Mouse (Mus musculus) gonadal fat pad, adult 2 months (tissue): Measurements from ENCODE around the gene Ficd. TPM values are rescaled to one million over a fixed set of nuclear protein-coding genes. Genes with fewer than 3 reads are reported as not detected.
A peak's percentile ranks its signal among the peaks of the same experiment; 100 is the strongest.

Experiments
- DNase-seq: peaks from one replicate; pipeline ENCODE4 v3.0.0-alpha.2; 2012; ENCODE audit warnings: low read depth
- polyA plus RNA-seq: library from polyadenylated mRNA; depleted of rRNA; stranded (reverse); fragments of >200 nt; gene quantifications from 2 replicates; pipeline ENCODE4 v1.2.3, GENCODE M21; 2012; rRNA removed

The Ficd gene
- polyA plus RNA-seq: 16.0 and 17.0 TPM in 2 replicates

- peak; percentile 67 for DNase-seq
Observed at GRCm38 (mm10) chr5:113735345-113736112, at the start of gene Ficd. Gene Ficd (plus strand): TSS chr5:113735803.

GRCm38 (mm10) chr5:113687514-113687913 is 48.1 kb upstream of the Ficd start:
- no peak for DNase-seq

- DNase-seq: no peak
Observed at GRCm38 (mm10) chr5:113690069-113690548, 45.5 kb upstream of the Ficd start.

DNA sequence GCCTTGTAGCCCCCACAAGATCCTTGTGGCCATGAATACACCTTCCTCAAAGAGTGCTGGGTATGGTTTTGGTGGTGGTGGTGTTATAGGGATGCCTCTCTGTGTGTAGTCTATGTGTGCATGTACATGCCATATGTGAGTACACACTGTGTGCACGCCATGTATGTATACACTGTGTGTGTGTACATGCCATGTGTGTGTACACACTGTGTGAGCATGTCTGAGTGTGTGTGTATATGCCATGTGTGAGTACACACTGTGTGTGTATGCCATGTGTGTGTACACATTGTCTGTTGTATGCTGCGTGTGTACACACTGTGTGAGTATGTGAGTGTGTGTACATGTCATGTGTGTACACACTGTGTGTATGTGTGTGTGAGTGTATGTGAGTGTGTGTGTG is 44.7 kb upstream of the Ficd start:
- no peak for DNase-seq

GRCm38 (mm10) chr5:113693196-113693755 is 42.3 kb upstream of the Ficd start:
- DNase-seq: no peak

DNA sequence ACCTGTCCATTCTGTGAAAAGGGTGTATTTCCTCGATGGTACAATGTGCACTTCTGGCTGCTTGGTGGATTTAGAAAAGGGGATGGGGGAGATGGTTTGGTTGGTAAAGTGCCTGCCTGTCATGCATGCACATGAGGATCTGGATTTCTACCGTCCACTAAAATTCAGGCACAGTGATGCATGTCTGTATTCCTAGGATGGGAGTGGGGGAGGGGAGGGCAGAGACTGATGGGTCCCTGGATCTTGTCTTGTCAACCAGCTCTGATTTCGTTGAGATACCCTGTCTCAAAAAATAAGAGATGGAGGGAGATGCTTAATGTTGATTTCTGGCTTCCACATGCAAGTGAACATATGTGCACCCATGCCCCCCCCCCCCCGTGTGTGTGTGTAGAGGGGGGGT is 41.6 kb upstream of the Ficd start:
- no peak for DNase-seq

DNA sequence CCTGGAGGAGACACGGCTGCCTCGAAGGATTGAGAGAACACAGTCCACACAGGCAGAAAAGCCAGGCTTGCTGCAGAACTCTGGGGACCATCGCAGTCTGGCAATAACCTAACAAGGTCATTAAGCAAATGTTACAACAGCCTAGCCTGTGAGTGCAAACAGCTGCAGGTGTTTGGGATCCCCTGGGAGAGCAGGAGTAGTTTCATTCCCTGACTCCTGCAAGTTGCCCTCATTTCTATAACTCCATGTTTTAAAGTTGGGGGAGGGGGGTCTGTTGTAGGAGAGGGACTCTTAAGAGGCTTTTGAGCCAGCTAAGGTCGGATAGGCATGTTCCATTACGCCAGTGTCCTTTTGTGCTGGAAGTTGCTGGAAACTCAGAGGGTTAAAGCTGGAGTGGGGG is 41.2 kb upstream of the Ficd start:
- no peak for DNase-seq

- no peak for DNase-seq
Observed at GRCm38 (mm10) chr5:113700388-113701023, 35.1 kb upstream of the Ficd start.

GRCm38 (mm10) chr5:113703803-113704585 is 31.6 kb upstream of the Ficd start:
- DNase-seq: no peak

GRCm38 (mm10) chr5:113712861-113713260 is 22.7 kb upstream of the Ficd start:
- DNase-seq: no peak

GRCm38 (mm10) chr5:113716581-113717388 is 18.8 kb upstream of the Ficd start:
- DNase-seq: no peak

GRCm38 (mm10) chr5:113719221-113719661 is 16.4 kb upstream of the Ficd start:
- DNase-seq: no peak

GRCm38 (mm10) chr5:113722224-113723013 is 13.2 kb upstream of the Ficd start:
- no peak for DNase-seq

DNA sequence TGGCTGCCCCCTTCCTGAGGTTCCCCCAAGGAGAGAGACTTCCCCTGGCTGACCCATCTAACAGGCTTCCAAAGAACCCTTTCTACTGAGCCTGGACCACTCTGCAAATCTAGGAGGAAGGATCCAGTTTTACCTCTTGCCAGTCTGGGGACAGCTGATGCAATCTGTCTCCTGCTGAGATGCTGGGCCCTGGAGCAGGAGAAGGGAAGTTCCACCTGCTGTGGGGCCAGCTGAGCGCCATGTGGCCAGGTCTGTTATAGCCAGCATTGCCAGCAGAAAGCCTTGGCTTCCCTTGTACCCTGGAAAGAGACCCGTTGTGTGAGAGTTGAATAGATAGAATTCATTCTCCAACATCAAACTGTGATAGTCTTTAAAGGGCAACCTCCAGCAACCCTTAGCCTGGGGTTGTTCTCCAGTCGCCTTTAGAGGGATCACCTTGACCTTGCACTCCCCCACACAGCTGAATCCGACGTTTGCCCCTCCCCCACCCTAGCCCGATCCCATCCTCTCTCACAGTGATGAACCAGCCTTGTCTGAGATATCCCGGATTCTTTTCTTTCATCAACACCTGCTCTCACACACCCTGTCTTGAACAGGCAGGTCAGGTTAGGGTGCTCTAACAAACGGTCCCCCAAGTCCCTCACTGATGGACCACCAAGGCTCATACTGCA is 11.9 kb upstream of the Ficd start:
- no peak for DNase-seq

DNA sequence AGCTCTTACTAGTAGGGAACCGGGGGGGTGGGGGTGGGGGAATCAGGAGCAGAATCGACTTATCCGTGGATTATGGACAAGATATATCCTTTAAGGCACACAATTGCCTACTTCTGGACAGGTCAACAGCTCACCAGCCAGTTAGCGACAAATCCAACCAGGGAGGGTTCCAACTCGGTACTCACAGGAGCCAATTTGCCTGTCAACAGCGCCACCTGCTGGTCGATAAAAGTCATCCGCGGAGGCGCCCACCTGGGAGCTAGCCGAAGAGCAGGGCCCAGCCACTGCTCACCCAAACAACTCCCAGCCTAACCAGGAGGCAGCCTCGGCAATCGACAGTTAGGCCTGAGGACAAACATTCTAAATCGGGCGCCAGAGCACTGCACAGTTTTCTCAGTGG is 11.2 kb upstream of the Ficd start, which contains the start of gene 1700069L16Rik:
TSS of gene 1700069L16Rik (minus strand) at position 327 of the 400 bp plus-strand sequence.
- no peak for DNase-seq

GRCm38 (mm10) chr5:113725417-113725816 is 10.2 kb upstream of the Ficd start:
- no peak for DNase-seq

DNA sequence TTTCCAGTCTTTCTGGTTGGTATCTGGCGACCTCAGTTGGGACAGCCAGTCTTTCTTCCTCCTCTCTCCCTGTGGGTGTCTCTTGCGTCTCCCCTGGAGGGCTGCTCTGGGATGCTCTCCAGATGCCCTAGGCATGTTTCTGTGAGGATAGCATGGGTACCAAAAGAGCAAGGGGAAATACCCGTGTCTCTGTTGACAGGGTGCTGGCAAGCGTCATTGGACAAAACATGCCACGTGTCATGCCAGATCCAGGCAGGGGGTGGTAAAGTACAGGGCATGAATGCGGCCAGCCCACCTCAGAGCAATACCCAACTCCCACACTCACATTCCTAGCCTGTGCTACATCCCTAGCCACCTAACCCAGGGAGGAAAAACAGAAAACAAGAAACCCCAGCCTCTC is 9.0 kb upstream of the Ficd start:
- no peak for DNase-seq

DNA sequence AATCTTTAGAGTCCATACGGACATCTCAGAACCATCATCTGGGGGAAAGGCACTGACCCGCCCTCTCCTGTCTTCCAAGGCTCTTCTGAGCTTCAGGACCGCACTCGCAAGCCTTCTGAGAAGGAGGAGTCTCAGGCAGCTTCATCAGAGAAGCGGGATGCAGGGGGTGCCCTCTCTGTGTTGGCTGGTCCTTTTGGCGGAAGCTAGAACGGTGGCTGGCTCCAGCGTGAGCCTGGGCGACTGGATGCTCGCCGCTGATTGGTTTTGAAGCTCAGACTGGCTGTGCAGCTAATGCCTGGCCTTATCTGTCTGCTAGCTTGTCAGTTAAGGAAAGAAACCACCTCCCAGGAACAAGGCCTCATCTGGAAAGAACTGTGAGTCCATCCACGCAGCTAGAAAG is 8.4 kb upstream of the Ficd start:
- DNase-seq: no peak

DNA sequence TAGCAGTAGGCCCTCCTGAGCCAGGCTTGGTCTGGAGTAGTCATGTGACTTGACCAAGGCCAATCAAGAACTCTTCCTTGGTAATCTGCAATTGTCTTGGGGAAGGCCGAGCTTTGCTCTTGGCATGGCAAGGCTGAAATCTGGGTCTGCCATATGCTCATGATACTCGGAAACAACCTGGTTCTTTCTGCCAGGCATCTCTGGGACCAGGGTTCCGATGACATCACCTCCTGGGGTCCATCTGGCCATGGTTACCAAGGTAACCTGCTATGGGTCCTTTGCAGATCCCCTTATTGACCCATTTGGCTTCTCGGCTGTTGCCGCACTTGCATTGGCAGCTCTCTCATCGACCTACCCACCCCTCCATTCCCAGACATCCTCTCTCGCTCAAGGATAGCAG is 7.6 kb upstream of the Ficd start:
- DNase-seq: no peak

- DNase-seq: no peak
Observed at GRCm38 (mm10) chr5:113728691-113729090, 6.9 kb upstream of the Ficd start.
